Mouse (Mus musculus) heart, embryonic 14.5 days (tissue): ENCODE results near the gene Selenov. TPM values are rescaled to one million over a fixed set of nuclear protein-coding genes. Genes with fewer than 3 reads are reported as not detected.

Experiments
- ATAC-seq: fragments of 200-750 bp; cut with Nextera tagmentation; 2 replicates; pipeline ENCODE4 v1.8.0; 2017; ENCODE audit warnings: low read depth, moderate TSS enrichment; ENCODE audit not compliant: insufficient number of reproducible peaks, insufficient read depth, low FRiP score
- H3K27ac ChIP-seq, 2 experiments: fragments of 200-500 bp in 1 of 2; fragments of 300-500 bp in 1 of 2; sonication (generic) in 1 of 2; replicated peaks in 1 of 2; 2 replicates each; pipeline ENCODE4 v1.5.1; 2012 to 2014; ENCODE audit warnings: low read depth in 2 of 2, low read length in 2 of 2, control low read depth in 1 of 2, mild to moderate bottlenecking in 1 of 2, mixed read lengths in 1 of 2; ENCODE audit not compliant: control insufficient read depth in 1 of 2, insufficient read depth in 1 of 2
- H3K27me3 ChIP-seq: fragments of 300-500 bp; sonication (generic); 2 replicates; pipeline ENCODE4 v1.6.1; 2014; ENCODE audit warnings: mild to moderate bottlenecking, low read length, control low read depth; ENCODE audit not compliant: control insufficient read depth, insufficient read depth
- H3K36me3 ChIP-seq: fragments of 300-500 bp; sonication (generic); 2 replicates; pipeline ENCODE4 v1.6.1; 2014; ENCODE audit warnings: mild to moderate bottlenecking, control low read depth, low read length, mixed read lengths; ENCODE audit not compliant: control insufficient read depth, insufficient read depth
- H3K4me1 ChIP-seq, 2 experiments: fragments of 200-500 bp in 1 of 2; fragments of 300-500 bp in 1 of 2; sonication (generic) in 1 of 2; 2 replicates each; pipeline ENCODE4 v1.6.1; 2012 to 2014; ENCODE audit warnings: low read length in 2 of 2, control low read depth in 1 of 2, mixed read lengths in 1 of 2; ENCODE audit not compliant: control insufficient read depth in 2 of 2, insufficient read depth in 2 of 2
- H3K4me2 ChIP-seq: fragments of 300-500 bp; sonication (generic); 2 replicates; pipeline ENCODE4 v1.6.1; 2014; ENCODE audit warnings: mild to moderate bottlenecking, low read length
- H3K4me3 ChIP-seq, 2 experiments: fragments of 200-500 bp in 1 of 2; fragments of 300-500 bp in 1 of 2; sonication (generic) in 1 of 2; 2 replicates each; pipeline ENCODE4 v1.5.1; 2012 to 2014; ENCODE audit warnings: low read length in 2 of 2, mild to moderate bottlenecking in 2 of 2, control low read depth in 1 of 2, low read depth in 1 of 2, moderate library complexity in 1 of 2; ENCODE audit not compliant: control insufficient read depth in 1 of 2, insufficient read depth in 1 of 2
- H3K9ac ChIP-seq: fragments of 300-500 bp; sonication (generic); 2 replicates; pipeline ENCODE4 v1.6.1; 2014; ENCODE audit warnings: mild to moderate bottlenecking, low read length
- H3K9me3 ChIP-seq: fragments of 300-500 bp; sonication (generic); 2 replicates; pipeline ENCODE4 v1.6.1; 2016; ENCODE audit warnings: low read length, control low read depth; ENCODE audit not compliant: control insufficient read depth
- WGBS: fragments of 180-500 bp; shearing (Covaris S2); extraction: QIAGEN DNeasy Blood & Tissue Kit; methylation state at CpG from one replicate; pipeline ENCODE4 v1.1.7; 2014; 5-methylcytosine and 5-hydroxymethylcytosine counted together
- polyA plus RNA-seq: library from polyadenylated mRNA; unstranded; fragments of >200 nt; fragmentation: Nextera tagmentation; extraction: Ambion mirVana; gene quantifications from 2 replicates; pipeline ENCODE4 v1.2.1, GENCODE M21; 2014

The Selenov gene
- polyA plus RNA-seq: not detected in 2 replicates

DNA sequence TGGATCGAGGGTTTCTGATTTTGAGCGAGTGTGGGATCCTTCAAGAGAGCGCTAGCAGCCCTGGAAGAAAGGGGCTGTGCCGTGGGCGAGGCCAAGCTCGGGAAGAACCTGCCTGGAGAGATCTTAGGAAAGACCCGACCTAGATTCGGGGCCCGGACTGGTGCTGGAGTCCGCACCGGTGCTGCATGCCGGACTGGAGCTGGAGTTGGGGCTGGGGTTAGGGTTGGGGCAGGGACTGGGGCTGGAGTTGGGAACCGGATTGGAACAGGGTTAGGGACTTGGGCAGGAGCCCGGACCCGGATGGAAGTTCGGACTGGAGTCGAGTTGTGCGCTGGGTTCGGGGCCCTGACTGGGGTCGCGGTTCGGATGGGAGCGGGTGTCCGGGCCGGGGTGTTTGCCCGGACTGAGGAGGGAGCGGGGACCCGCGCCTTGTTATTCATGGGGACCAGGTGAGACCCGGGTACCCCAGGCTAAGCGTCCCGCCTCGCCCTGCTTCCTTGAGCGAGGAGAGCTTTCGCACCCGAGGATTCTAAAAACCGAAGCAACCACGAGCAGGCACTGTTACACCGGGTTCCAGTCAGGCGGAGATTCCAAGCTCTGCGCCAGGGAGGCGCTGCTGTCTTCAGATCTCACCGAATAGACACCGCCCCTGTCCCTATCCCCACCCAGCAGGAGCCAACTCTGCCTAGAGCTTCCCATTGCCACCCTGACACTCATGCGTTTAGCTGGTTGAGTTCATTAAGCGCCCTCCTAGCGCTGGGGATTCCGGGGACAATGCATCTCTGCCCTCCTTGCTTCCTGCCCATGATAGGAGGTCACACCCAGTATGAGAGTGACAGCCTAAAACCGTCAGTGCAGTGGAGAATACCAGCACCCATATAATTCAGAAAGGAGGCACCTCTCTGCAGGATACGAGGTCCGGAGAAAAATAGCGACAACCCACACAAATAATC lies at the start of gene Selenov:
TSS of gene Selenov (minus strand) at position 549 of the 953 bp plus-strand sequence.
- Histone ChIP-seq H3K36me3 (no peaks in the 10 kb centered on the region), H3K9ac (peak within 1 kb of the TSS; percentile 36; the same call in 1 of the 2 replicates)
- ATAC-seq: no peak

DNA sequence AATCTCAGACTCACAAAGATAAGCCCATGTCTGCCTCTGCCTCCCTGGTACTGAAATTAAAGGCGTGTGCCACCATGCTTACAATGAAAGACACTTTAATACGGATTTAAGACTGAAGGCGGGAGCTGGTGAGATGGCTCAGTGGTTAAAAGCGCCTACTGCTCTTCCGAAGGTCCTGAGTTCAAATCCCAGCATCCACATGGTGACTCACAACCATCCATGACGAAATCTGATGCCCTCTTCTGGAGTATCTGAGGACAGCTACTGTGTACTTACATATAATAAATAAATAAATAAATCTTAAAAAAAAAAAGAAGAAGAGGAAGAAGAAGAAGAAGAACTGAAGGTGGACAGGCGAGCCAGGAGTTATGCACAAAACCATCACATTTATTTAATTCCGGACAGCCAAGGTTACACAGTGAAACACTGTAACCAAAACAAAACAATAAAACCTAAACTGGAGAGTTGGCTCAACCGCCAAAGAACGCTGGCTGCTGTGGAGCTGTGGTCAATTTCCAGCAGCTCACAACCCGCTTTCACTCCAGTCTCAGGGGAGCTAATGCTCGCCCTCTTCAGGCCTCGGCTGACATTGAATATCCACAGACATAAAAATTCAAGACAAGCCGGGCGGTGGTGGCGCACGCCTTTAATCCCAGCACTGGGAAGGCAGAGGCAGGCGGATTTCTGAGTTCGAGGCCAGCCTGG lies 48.4 kb upstream of the Selenov start:
- peak overlapping the region; percentile 98 for H3K9ac ChIP-seq
- H3K27ac ChIP-seq: peak overlapping the region; percentile 91 to 94
- peaks cover 6% of the 10 kb centered on the region; the same call in 1 of the 2 replicates for H3K36me3 ChIP-seq
- no peak for ATAC-seq
- 78% methylated on average over 19 of the region's 19 CpGs for WGBS
- peaks cover 0 to 3% of the 10 kb centered on the region in 2 experiments; a peak in 2 of 4 replicates for H3K4me1 ChIP-seq
- H3K4me2 ChIP-seq: peak overlapping the region; percentile 69
- H3K27me3 ChIP-seq: no peaks in the 10 kb centered on the region
- no peaks in the 10 kb centered on the region for H3K9me3 ChIP-seq
- peak overlapping the region; percentile 86 to 99; a peak in 3 of 4 replicates for H3K4me3 ChIP-seq

More for the DNA sequence above, at the start of gene Selenov:
- peaks cover 83% of the 10 kb centered on the region for H3K27me3 ChIP-seq
- peaks cover 5 to 6% of the 10 kb centered on the region in 2 experiments; a peak in 2 of 4 replicates for H3K4me1 ChIP-seq
- peak within 1 kb of the TSS; percentile 6 to 29; a peak in 3 of 4 replicates for H3K4me3 ChIP-seq
- H3K4me2 ChIP-seq: peak within 1 kb of the TSS; percentile 56
- no peaks in the 10 kb centered on the region for H3K9me3 ChIP-seq
- no peak within 1 kb of the TSS for H3K27ac ChIP-seq
- 1% methylated on average over 52 of the region's 52 CpGs for WGBS

DNA sequence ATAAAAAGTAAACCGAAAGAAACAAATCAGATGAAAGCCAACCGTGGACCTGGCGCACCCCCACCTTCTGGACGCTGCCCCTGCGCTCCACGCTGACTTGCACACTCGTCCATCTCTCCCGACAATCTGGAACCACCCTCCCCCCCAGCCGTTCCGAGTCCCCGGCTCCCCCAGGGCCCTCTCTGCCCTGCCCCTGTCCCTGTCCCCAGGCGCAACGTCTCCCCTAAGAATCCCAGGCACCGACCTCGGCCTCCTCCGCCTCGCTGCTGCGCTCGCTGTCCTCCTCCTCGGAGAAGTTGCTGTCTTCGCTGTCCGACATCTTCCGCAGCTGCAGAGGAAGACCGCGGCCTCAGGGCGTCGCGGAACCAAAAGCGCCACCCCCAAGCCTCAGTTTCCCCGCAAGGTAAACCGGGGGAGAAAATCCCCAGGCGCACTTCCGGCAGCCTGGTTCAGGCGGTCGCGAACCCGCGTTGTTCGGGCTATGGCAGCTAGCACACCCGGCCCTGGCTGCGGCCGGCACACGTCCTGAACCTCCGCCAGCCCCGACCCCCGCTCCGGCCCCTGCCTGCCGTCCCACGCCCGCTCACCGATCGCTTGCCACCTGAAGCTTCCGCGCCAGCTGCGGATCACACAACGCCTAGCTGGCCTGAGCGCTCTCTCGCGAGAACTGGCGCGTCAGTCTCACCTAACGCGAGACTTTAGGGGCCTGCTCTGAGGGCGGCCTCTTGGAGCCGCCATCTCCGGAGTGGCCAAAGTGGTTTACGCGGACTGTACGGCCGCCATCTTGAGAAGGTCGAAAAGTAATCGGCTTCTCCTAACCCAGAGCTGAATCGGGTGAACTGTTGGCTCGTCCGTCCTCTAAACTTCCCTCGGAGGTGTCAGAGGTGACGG lies 47.4 kb upstream of the Selenov start, which contains the start of gene Supt5:
TSS of gene Supt5 (minus strand) at position 639 of the 891 bp plus-strand sequence.
- H3K4me3 ChIP-seq: peak within 1 kb of the TSS; percentile 86 to 99
- peak within 1 kb of the TSS; percentile 69 for H3K4me2 ChIP-seq
- H3K27me3 ChIP-seq: no peaks in the 10 kb centered on the region
- peak; percentile 95 for ATAC-seq
- H3K9ac ChIP-seq: peak within 1 kb of the TSS; percentile 98
- H3K4me1 ChIP-seq: peaks cover 0 to 3% of the 10 kb centered on the region in 2 experiments; a peak in 2 of 4 replicates
- H3K9me3 ChIP-seq: no peaks in the 10 kb centered on the region
- H3K36me3 ChIP-seq: peaks cover 6% of the 10 kb centered on the region; the same call in 1 of the 2 replicates
- under 1% methylated on average over 77 of the region's 77 CpGs for WGBS
- H3K27ac ChIP-seq: peak within 1 kb of the TSS; percentile 91 to 94

DNA sequence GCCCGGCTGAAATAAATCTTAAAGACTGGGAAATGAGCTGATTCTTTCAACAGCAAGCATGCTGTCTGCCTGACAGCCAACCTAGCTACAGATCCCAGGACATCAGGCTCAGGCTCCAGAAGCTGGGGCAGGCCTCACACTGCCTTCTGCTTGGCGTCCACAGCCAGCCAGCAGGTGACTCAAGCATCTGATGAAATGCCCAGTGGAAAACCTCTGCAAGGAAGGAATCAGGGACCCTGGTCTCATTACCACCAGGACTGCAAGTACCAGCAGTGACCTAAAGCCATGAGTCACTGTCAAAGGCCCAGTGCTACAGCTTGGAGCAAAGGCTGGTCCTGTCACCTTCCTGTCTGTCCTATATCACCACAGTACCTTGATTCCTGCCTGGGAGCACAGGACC lies 44.5 kb upstream of the Selenov start:
- H3K27me3 ChIP-seq: no peaks in the 10 kb centered on the region
- no peaks in the 10 kb centered on the region for H3K4me1 ChIP-seq
- no peak overlapping the region for H3K27ac ChIP-seq
- no peak overlapping the region for H3K9ac ChIP-seq
- no peak overlapping the region for H3K4me2 ChIP-seq
- no peaks in the 10 kb centered on the region for H3K9me3 ChIP-seq
- ATAC-seq: no peak
- no peak overlapping the region for H3K4me3 ChIP-seq
- WGBS: 88% methylated on average over 2 of the region's 2 CpGs
- H3K36me3 ChIP-seq: peaks cover 17% of the 10 kb centered on the region

DNA sequence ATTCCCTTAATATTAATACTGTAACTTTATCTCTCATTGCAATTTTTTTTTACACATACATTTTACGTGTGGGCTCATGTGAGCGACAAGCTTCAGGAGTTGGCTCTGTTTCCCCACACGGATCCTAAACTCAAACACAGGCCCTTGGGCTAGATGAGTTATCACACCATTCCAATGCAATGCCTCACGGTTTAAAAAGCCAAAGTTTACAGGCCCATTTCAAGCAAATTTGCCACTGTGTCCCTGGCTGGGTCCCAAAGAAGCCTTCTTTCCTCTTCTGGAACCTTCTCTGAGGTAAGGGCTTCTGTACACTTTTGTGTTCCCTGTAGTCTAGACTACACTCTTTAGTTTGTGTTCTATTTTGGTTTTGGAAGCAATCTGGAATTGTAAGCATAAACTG lies 43.5 kb upstream of the Selenov start:
- H3K27ac ChIP-seq: no peak overlapping the region
- H3K27me3 ChIP-seq: no peaks in the 10 kb centered on the region
- H3K9ac ChIP-seq: no peak overlapping the region
- H3K9me3 ChIP-seq: no peaks in the 10 kb centered on the region
- H3K4me2 ChIP-seq: no peak overlapping the region
- peaks cover 27% of the 10 kb centered on the region for H3K36me3 ChIP-seq
- 86% methylated on average over 4 of the region's 4 CpGs for WGBS
- no peak for ATAC-seq
- H3K4me3 ChIP-seq: no peak overlapping the region
- no peaks in the 10 kb centered on the region for H3K4me1 ChIP-seq

DNA sequence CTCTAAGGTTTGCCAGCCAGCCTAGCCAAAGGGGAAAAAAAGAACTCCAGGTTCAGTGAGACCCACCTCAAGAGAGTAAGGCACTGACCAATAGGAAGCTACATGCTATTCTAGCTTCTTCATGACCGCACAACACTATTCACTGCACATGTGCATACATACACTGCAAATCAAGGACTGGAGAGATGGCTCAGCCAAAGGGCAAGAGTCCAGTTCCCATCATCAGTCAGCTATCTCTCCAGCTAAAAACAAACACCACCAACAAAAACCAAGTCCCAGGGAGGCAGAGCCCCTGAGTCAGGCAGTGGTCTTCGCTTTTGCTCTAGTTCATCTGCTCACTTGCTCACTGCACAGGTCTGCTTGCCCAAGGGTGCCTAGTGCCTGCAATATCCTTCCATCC lies 37.3 kb upstream of the Selenov start:
- Histone ChIP-seq H3K4me1 (no peaks in the 10 kb centered on the region), H3K9ac (no peak overlapping the region), H3K4me2 (no peak overlapping the region), H3K9me3 (no peaks in the 10 kb centered on the region), H3K36me3 (peaks cover 84% of the 10 kb centered on the region), H3K4me3 (no peak overlapping the region), H3K27me3 (no peaks in the 10 kb centered on the region), H3K27ac (no peak overlapping the region)
- WGBS: 93% methylated on average over 2 of the region's 2 CpGs
- no peak for ATAC-seq

DNA sequence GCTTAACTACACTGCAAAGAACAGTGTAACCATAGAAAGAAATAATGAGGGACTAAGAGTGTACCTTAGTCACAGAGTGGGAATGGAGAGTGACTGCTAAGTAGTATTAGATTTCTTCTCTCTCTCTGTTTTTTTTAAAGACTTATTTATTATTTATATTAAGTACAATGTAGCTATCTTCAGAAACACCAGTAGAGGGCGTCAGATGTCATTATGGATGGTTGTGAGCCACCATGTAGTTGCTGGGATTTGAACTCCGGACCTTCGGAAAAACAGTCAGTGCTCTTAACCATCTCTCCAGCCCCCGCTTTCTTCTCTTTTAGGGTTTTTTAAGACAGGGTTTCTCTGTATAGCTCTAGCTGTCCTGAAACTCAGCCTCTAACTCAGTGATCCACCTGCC lies 35.5 kb upstream of the Selenov start:
- Histone ChIP-seq H3K9me3 (no peaks in the 10 kb centered on the region), H3K4me1 (no peaks in the 10 kb centered on the region), H3K4me2 (no peak overlapping the region), H3K27me3 (no peaks in the 10 kb centered on the region), H3K36me3 (peaks cover 100% of the 10 kb centered on the region), H3K27ac (no peak overlapping the region), H3K4me3 (no peak overlapping the region), H3K9ac (no peak overlapping the region)
- ATAC-seq: no peak
- 80% methylated on average over 4 of the region's 4 CpGs for WGBS
